Mouse (Mus musculus): ENCODE measurements around the gene Eid3. TPM values are rescaled to one million over a fixed set of nuclear protein-coding genes. Genes with fewer than 3 reads are reported as not detected.

The Eid3 gene
- total and polyA plus RNA-seq, 3 experiments, result 1.4 to 3.5 (median 1.5) TPM

DNA sequence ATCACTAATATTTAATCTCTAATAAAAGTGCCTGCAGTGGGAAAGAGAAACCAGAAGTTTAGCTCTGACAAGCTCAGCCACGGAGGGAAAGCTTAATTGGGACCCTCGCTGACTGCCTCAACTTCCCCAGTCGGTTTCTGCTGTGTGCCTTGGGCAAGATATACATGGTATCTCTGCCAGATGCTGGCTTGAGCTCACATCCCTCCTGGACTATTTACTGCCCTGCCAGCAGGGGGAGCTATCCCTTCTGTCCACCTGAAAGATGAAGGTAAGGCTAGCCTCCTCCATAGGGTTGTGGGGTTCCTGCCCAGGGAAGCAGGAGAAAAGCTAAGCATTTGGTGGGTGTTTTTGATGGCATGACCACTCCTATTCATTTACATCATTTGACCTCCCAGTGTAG is 43.8 kb downstream of the Eid3 start:
- peak; percentile 46 for DNase-seq (ENCODE audit: extremely low read depth)
- Histone ChIP-seq H3K79me2 (replicated peaks; ENCODE audit: control insufficient read depth, extremely low read depth, insufficient read depth, poor library complexity, severe bottlenecking) (no peaks in the 10 kb centered on the region), H3K4me2 (ENCODE audit: insufficient read depth, low read depth, poor library complexity, severe bottlenecking) (no peak overlapping the region), H3K4me3 (replicated peaks in 1 of 3; ENCODE audit: low read depth in 2 of 3, low read length in 2 of 3, poor library complexity in 1 of 3) (no peak overlapping the region), H3K36me3 (replicated peaks in 1 of 2; ENCODE audit: control insufficient read depth in 1 of 2, insufficient read depth in 1 of 2, low read length in 1 of 2) (no peaks in the 10 kb centered on the region), H3K27ac (ENCODE audit: insufficient read depth, low read depth) (no peak overlapping the region), H3K4me1 (ENCODE audit: control insufficient read depth in 1 of 2, insufficient read depth in 2 of 2) (peaks cover 0 to 5% of the 10 kb centered on the region in 2 experiments; a peak in 2 of 4 replicates), H3K9ac (ENCODE audit: insufficient read depth, low read depth) (no peak overlapping the region), H3K27me3 (replicated peaks) (no peaks in the 10 kb centered on the region), H3K9me3 (replicated peaks; ENCODE audit: low read length) (no peaks in the 10 kb centered on the region)
- in situ Hi-C loops (cut with MboI; ENCODE audit: low pct_ligation_motif_present, low pct_unique_long_range_greater_than_20kb, low sequenced_read_pairs) (loop anchor here (10.0 to 25.0 kb wide), 2 partner anchors 285 to 402 kb away; no protein-coding TSS in a partner anchor), dilution Hi-C loops (cut with MboI; ENCODE audit: extremely low pct_ligation_motif_present, extremely low pct_unique_long_range_greater_than_20kb, low sequenced_read_pairs) (no loop called here)
- TF ChIP-seq RAD21 (IDR thresholded peaks at IDR 0.05; ENCODE audit: low read depth, low read length), result peak; percentile 32
- no peak for TF ChIP-seq E2F4 (IDR thresholded peaks at IDR 0.05; ENCODE audit: insufficient replicate concordance, low read depth, low read length)
- peak; percentile 61 for TF ChIP-seq SMC3 (IDR thresholded peaks at IDR 0.05; ENCODE audit: low read depth, low read length)
- no peak for TF ChIP-seq MAFK (IDR thresholded peaks at IDR 0.05; ENCODE audit: insufficient replicate concordance, low read length)
- peak; percentile 57 to 63 for TF ChIP-seq CTCF (conservative IDR thresholded peaks at IDR 0.05 in 1 of 2, IDR thresholded peaks at IDR 0.05 in 1 of 2; ENCODE audit: low read depth in 2 of 2, low read length in 2 of 2)
- no peak for TF ChIP-seq POLR2AphosphoS2 (IDR thresholded peaks at IDR 0.05; ENCODE audit: low read depth, low read length)

- no peaks in the 10 kb centered on the region for H3K27me3 ChIP-seq (replicated peaks)
- peaks cover 0 to 5% of the 10 kb centered on the region in 2 experiments; a peak in 2 of 4 replicates for H3K4me1 ChIP-seq (ENCODE audit: control insufficient read depth in 1 of 2, insufficient read depth in 2 of 2)
- no peak overlapping the region for H3K4me3 ChIP-seq (replicated peaks in 1 of 3; ENCODE audit: low read depth in 2 of 3, low read length in 2 of 3, poor library complexity in 1 of 3)
- H3K36me3 ChIP-seq (replicated peaks in 1 of 2; ENCODE audit: control insufficient read depth in 1 of 2, insufficient read depth in 1 of 2, low read length in 1 of 2), result no peaks in the 10 kb centered on the region
- H3K9ac ChIP-seq (ENCODE audit: insufficient read depth, low read depth), result no peak overlapping the region
- no peak for TF ChIP-seq SIN3A (IDR thresholded peaks at IDR 0.05; ENCODE audit: low read length)
- no peak for TF ChIP-seq POLR2A (IDR thresholded peaks at IDR 0.05; ENCODE audit: low read depth, low read length)
- TF ChIP-seq MEF2A (IDR thresholded peaks at IDR 0.05; ENCODE audit: borderline replicate concordance, low read depth, low read length), result no peak
- no peak for TF ChIP-seq IRF4 (IDR thresholded peaks at IDR 0.05; ENCODE audit: low read depth, low read length)
- no peak for TF ChIP-seq ZMIZ1 (IDR thresholded peaks at IDR 0.05; ENCODE audit: low read depth, low read length)
- TF ChIP-seq MAX (IDR thresholded peaks at IDR 0.05; ENCODE audit: low read length), result no peak
- no peak for TF ChIP-seq USF2 (conservative IDR thresholded peaks at IDR 0.05; ENCODE audit: low read depth, low read length)
- no peak for TF ChIP-seq CTCF (conservative IDR thresholded peaks at IDR 0.05 in 1 of 2, IDR thresholded peaks at IDR 0.05 in 1 of 2; ENCODE audit: low read depth in 2 of 2, low read length in 2 of 2)
- no peak for TF ChIP-seq UBTF (IDR thresholded peaks at IDR 0.05; ENCODE audit: low read depth, low read length)
- TF ChIP-seq ZKSCAN1 (IDR thresholded peaks at IDR 0.05; ENCODE audit: borderline replicate concordance, low read depth, low read length), result no peak
- no peak for TF ChIP-seq EP300 (IDR thresholded peaks at IDR 0.05; ENCODE audit: low read length)
- no peak for TF ChIP-seq CHD2 (IDR thresholded peaks at IDR 0.05; ENCODE audit: low read length)
- no peak for TF ChIP-seq BHLHE40 (IDR thresholded peaks at IDR 0.05; ENCODE audit: low read depth, low read length)
- TF ChIP-seq NELFE (IDR thresholded peaks at IDR 0.05; ENCODE audit: low read depth, low read length), result no peak
- TF ChIP-seq NRF1 (IDR thresholded peaks at IDR 0.05; ENCODE audit: low read depth, low read length), result no peak
- H3K9me3 ChIP-seq (replicated peaks; ENCODE audit: low read length), result no peaks in the 10 kb centered on the region
- H3K4me2 ChIP-seq (ENCODE audit: insufficient read depth, low read depth, poor library complexity, severe bottlenecking), result no peak overlapping the region
- dilution Hi-C loops (cut with MboI; ENCODE audit: extremely low pct_ligation_motif_present, extremely low pct_unique_long_range_greater_than_20kb, low sequenced_read_pairs) (no loop called here), in situ Hi-C loops (cut with MboI; ENCODE audit: low pct_ligation_motif_present, low pct_unique_long_range_greater_than_20kb, low sequenced_read_pairs) (loop anchor here (10.0 to 25.0 kb wide), 2 partner anchors 282 to 399 kb away; no protein-coding TSS in a partner anchor)
- no peaks in the 10 kb centered on the region for H3K79me2 ChIP-seq (replicated peaks; ENCODE audit: control insufficient read depth, extremely low read depth, insufficient read depth, poor library complexity, severe bottlenecking)
- H3K27ac ChIP-seq (ENCODE audit: insufficient read depth, low read depth), result no peak overlapping the region
- DNase-seq (ENCODE audit: extremely low read depth), result no peak
These were observed 46.8 kb downstream of the Eid3 start for GRCm38 (mm10) chr10:82913238-82913637.
